Mouse (Mus musculus) urinary bladder, postnatal 4 days (tissue): ENCODE measurements at regions not wholly inside any gene's neighbourhood (a gene's known extent, or its start where the extent isn't known, plus 50 kb on each side); places are given as distances from the start of the nearest gene placed in this dataset.

Source experiments
- DNase-seq, 2 experiments: peaks; one replicate each; pipeline ENCODE4 v3.0.0; 2021 to 2022; ENCODE audit warnings: low spot score in 2 of 2

- no peak for DNase-seq
Observed at GRCm38 (mm10) chr13:48171309-48171953, 89.6 kb upstream of the Id4 start.

GRCm38 (mm10) chr13:48171994-48172393 is 89.0 kb upstream of the Id4 start:
- DNase-seq = no peak

GRCm38 (mm10) chr13:48192476-48192875 is 68.6 kb upstream of the Id4 start:
- DNase-seq = no peak

GRCm38 (mm10) chr13:48193942-48194341 is 67.1 kb upstream of the Id4 start:
- DNase-seq = no peak

GRCm38 (mm10) chr13:48207824-48208223 is 53.2 kb upstream of the Id4 start:
- DNase-seq = no peak
